Mouse (Mus musculus): ENCODE measurements around the gene Kat2b.
"Not testable (repeated sequence)": the region's sequence is repeated elsewhere in the genome, so short reads cannot be mapped to it uniquely, and the experiment has no call there.

DNA sequence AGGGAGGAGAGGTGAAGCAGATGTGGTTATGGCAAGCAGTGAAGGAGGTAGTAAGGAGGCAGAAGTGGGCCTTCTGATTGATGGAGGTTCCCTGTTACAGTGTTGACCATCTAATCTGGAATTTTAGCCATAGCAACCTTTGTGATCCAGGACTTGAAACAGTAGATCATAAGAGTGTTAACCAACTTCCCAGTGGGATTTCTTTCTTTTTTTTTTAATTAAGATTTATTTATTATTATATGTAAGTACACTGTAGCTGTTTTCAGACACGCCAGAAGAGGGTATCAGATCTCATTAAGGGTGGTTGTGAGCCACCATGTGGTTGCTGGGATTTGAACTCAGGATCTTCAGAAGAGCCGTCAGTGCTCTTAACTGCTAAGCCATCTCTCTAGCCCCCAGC lies 27.3 kb upstream of the Kat2b start, which contains the start of gene Pp2d1:
- TF ChIP-seq CHD2 (IDR thresholded peaks at IDR 0.05; ENCODE audit: low read length); POLR2A (IDR thresholded peaks at IDR 0.05; ENCODE audit: control insufficient read depth in 1 of 2, insufficient read depth in 1 of 2, low read depth in 1 of 2, low read length in 2 of 2, poor library complexity in 1 of 2); ETS1 (IDR thresholded peaks at IDR 0.05; ENCODE audit: low read depth, low read length); MEF2A (IDR thresholded peaks at IDR 0.05; ENCODE audit: extremely low read depth, insufficient replicate concordance, low read depth, low read length, poor library complexity, severe bottlenecking); NELFE (IDR thresholded peaks at IDR 0.05; ENCODE audit: low read depth, low read length); ELF1 (IDR thresholded peaks at IDR 0.05; ENCODE audit: low read depth, low read length); CTCF (IDR thresholded peaks at IDR 0.05 in 2 of 3, conservative IDR thresholded peaks at IDR 0.05 in 1 of 3; ENCODE audit: control insufficient read depth in 1 of 3, insufficient read depth in 1 of 3, low read depth in 2 of 3, low read length in 3 of 3, poor library complexity in 1 of 3, severe bottlenecking in 1 of 3); ZNF384 (IDR thresholded peaks at IDR 0.05; ENCODE audit: low read depth, low read length); POLR2AphosphoS2 (IDR thresholded peaks at IDR 0.05; ENCODE audit: low read length); RCOR1 (IDR thresholded peaks at IDR 0.05; ENCODE audit: low read depth, low read length); GABPA (IDR thresholded peaks at IDR 0.05; ENCODE audit: low read depth, low read length): not testable (repeated sequence)

Data from MEL (cell line).